Mouse (Mus musculus) testis, postnatal 10 days (tissue): ENCODE measurements at regions not wholly inside any gene's neighbourhood (a gene's known extent, or its start where the extent isn't known, plus 50 kb on each side); places are given as distances from the start of the nearest gene placed in this dataset.

Experiments used
- DNase-seq: peaks from one replicate; pipeline ENCODE4 v3.0.0; 2021; ENCODE audit warnings: low spot score

DNA sequence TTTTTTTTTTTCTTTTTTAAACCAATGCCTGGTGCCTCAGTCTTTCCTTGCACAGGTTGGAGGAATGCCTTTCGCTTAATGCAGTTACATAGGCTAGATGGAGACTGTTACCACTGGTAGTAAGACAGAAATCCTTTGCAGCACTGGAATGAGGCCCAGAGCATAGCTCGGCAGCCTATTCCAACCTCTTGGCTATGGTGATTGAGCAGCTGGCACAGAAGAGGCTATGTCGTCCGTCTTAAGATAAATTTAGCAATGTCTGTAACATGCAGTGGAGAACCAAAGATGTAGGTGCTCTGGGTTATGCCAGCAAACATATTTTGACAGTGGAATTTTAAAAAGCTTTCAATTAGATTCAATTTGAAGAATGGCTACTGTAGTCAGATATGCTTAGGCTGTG, 343.2 kb upstream of the Fam98a start:
- no peak for DNase-seq

DNA sequence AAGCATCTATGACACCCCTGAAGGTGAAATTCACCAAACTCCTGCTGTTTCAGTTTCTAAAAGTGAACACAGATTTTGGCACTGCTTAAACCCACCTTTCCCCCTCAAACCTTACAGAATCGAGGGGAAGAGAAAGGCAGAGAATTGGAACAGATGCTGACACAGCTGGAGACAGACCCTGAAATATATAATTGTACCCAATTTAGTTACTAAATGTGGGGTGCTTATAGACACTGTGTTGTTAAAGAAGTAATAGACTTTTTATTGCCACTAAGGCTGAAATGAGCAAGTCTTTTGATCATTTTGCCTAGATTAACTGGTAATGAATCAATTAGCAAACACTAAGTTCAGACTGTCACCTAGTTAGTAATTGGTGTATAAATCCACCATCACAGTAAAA, 341.8 kb upstream of the Fam98a start:
- no peak for DNase-seq

DNA sequence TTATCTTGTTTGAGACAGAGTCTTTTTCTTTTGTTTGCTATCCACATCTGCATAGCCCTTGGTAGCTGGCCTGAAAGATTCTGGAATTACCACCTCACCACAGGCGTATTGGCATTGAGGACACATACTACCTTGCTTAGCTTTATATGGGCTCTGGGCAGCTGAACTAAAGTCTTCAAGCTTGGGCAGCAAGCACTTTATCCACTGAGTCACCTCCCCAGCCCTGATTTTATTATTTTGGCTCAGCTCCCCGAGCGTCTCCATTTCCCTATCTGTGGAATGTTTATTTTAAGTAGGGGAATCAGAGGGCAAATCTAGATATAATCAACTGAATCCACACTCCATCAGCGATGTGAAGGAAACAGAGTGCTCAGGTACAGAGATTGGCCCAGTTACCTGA, 340.4 kb upstream of the Fam98a start:
- DNase-seq = no peak

DNA sequence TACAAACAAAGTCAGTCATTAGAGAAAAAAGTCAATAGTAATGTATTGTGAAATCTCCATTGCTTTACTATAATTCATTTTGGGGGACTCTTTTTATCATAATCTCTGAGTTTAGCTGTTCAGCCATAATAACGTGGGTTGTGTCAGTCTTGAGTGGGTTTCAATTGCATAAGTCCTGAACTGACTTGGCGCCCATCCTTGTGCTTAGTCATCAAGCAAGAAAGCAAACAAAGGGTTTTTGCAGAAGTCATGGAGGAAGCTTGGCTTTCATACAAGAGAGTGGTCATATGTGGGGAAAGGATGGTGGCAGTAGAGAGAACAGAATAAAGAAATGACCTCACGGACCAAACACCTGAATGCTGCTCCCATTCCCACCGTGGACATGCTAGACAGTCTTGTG, 339.8 kb upstream of the Fam98a start:
- no peak for DNase-seq

DNA sequence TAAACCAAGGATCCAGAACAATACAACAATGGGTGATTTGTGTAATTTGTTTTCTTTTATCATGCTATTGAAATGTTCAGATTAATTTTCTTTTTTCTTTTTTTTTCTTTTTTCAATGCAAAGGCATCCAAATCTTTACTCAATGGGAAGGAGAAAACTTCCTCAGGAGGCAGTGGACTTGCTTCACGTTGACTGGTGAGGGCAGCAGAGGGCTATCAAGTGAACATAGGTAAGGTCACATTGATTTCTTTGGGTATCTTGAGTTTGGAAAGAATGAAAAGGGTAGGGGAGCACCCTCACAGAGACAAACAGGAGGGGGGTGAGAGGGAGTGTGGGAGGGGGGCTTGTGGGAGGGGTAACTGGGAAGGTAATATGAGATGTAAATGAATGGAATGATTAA, 326.1 kb upstream of the Fam98a start:
- DNase-seq = no peak

DNA sequence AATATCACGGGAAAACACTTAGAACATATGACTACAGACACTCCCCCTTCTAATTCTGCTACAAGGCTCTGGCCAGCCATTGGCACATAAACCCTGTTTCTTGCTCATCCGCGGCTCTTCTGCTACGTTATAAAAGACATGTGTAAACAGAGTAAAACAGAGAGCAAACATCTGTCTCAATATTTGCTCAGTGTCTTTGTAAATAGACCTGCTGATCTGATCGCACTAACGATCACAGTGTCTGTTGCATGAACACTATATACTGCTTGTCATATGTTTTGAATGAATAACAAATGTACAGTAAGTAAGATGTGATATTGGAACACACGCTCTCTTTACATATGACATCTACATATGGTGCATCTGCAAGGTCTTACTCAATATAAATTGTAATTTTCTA, 325.1 kb upstream of the Fam98a start:
- DNase-seq = no peak

DNA sequence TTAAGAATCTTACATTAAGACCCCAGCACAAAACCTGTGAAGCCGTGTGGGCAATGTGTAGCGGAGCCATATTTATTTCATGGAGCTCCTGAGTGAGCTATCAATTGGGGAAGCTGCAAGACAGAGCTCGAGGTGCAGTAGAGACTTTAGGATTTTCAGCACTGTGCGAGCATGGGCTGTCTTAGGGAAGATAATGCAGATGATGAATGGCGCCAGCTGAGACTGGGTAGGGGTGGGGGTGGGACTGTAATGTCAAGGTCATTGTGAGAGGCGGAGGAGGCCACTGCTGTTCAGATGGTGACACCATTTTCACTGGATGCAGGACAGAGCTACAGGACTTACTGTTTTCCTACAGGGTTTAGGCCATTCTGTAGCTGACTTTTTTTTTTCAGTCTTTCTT, 322.8 kb upstream of the Fam98a start:
- no peak for DNase-seq

DNA sequence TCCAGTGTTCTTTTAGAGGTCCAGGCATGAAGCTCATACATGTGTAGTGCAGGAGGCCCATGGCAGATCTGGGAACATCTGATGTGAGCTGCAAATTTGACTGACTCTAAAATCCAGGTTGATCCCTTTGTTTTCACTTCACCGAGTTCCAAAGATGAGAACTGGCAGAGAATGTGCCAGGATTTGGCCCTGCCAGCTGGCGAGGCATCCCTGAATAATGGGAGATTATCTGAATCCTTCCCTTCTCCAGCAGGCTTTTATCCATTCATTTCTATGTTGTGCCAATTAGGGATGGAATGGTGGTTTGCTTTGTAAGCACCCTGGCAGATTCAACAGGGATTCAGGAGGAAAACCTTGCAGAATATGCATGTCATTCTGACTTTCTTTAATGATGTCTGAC, 318.7 kb upstream of the Fam98a start:
- no peak for DNase-seq

DNA sequence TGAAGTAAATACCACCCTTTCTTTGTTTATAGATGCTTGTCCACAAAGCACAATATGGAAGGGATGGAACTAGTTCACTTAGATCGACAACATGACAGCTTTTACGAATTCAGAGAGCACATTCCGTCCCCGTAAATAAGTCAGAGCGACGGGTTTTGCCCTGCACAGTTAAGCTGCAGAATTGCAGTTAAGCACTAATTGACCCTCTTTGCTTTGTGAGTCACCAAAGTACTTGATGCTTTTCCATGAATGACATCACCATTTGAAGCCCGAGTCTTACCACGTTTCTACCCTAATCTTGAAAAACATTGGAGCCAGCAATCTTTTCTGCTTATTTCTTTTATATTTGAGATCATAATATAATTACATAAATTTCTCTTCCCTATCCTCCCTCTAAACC, 305.3 kb upstream of the Fam98a start:
- DNase-seq = no peak

DNA sequence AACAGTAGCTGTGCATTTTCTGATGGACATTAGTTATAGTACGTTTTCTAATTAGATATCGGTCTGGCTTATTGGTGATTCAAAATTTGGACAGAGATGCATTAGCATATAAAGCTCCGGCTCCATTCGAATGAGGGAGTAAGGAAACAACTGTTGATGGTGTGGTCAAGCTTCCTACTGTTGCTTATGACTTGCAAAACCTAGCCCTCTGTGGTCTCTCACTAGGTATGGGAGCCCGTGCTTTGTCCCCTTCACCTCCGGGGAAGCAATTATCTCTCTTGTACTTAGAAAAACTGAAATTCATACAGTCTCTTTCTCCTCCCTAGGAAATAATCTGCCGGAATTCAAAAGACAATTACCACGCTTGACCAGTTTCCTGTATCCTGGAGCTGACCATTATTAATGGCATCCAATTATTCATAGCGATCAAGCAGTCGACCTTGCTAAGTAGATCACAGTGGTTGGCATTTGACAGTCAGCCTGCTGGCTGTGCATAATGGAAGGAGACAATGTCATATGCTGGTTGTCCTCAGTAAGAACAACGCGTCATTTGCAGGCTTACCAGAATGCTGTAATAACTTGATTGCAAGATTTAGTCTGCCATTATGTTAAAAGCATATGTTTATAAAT, 264.4 kb upstream of the Fam98a start:
- DNase-seq = no peak

DNA sequence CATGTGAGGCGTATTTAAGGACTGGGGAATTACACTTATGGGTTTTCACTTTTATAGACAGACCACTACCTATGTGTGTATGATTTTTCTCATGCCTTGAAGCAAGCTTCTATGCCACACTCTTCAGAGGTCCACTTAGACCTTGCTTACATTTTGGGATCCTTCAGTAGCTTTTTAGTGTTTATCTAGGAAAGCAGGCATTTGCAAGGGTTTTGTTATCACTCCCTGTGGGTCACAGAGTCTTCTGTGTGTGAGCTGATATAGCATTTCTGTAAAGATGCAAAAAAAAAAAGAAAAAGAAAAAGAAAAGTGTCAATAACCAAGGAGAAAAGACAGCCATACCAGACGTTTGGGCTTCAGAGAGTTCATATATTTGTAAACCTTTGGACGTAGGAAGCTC, 260.4 kb upstream of the Fam98a start:
- no peak for DNase-seq

DNA sequence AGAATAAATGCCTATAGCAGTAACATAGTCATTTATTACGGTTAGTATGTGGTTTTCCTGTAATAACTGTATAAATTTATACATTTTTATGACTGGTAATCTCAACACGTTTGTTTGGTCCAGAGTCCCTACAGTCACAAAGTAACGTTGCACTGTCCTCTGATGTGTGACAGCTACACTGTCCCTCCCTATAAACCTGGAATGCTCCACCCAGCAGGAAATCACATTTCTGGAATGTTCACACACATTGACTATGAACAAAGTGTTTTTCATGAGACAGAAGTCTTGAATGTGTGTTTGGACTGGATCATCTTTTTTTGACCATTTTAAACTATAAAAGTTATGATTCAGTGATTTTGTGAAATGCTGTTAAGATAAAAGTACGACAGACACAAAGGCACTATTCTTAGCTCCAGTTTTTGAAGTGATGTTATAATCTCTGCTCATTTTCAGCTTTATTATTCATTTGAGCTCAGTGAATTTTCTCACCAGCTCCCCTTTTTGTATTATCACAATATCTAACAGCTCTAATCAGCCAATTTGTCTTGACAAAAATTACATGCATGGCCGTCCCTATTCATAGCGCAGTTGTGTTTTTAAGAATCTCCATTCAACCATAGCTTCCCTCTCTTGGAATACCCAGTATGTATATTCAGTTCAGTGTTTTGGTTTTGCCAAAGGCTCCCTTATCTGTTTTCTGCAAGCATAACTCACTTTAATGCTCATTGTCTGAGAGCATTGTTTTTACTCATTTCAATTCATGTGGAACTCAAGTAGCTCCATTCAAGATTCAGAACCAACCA, 257.0 kb upstream of the Fam98a start:
- no peak for DNase-seq

DNA sequence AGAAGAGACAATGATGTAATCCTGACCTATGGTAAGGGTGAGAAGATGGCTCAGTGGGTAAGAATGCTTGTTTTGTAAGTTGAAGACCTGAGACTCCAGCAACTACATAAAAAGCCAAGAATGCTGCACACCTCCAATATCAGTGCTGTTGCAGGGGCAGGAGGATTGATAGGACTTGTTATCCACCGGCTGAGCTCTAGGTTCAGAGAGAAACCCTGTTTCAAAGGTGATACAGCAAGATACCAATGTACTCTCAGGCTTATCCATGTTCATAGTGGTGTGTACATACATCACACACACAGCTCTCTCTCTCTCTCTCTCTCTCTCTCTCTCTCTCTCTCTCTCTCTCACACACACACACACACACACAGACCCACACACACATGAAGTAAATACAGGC, 256.3 kb upstream of the Fam98a start:
- no peak for DNase-seq

DNA sequence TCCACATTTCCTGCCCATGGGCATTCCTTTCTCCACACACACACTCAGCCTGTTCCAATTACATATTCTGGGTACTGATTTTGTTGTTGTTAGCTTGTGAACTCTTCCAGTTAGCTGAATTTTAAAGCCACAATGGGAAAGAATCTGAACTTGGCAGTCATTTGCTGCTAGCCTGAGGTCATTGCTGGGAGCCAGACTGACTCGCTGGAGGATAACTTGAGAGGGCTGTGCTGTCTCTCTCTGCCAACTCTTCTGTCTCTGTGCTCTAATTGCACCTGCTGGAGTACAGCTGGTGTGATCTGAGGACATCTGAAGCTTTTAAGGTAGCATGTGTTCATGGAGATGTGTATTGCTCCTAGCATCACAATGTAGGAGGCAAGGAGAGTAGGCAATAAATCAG, 252.6 kb upstream of the Fam98a start:
- DNase-seq = no peak

DNA sequence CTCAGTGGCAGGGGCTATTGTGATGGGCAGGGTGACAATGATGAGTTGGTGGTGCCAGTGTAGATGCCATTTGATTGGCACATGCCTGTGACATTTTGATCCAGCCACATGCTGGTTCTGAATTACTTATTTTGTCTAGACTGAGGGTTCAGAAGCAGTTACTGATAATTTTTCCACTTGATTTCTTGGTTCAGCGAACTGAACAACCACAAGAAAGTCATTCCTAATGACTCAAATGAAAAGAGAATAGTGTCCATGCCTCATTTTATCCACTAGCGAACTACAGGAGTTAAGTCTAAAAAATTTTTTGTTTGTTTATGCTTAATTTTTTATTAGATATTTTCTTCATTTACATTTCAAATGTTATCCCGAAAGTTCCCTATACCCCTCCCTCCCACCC, 244.6 kb upstream of the Fam98a start:
- DNase-seq = no peak

DNA sequence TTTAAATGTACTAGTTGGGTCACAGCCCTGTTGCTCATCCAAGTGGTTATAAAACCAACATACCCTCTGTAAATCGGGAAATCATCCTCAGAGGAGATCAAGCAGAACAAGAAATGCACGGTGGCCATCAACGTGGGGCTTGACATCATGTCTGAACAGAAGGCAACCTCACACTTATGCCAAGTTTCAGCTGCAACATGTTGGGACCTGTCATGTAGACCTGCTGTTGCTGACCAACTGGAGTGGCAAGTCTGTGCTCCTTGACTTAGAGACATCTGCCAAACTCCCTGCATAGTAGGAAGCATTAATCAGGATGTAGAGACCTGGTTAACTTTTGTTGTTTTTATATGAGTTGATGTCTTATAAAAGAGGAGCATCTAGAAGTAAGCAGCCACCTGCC, 244.0 kb upstream of the Fam98a start:
- DNase-seq = no peak

DNA sequence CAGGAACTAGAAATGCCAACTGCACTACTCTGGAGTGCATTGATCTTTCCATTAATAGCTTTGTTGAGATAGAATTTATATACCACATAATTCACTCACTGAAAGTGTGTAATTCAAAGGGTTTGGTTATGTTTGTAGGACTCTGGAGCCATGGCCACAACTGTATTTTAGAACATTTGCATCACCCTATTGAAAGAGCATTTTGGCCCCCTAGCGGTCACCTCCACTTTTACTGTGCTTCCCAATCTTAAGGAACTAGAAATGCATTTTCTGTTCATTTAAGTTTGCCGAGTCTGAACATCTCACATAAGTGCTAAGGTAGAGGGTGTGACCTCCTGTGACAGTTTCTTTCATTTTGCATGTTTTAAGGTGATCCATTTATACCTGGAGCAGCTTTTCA, 228.0 kb upstream of the Fam98a start:
- DNase-seq = no peak

DNA sequence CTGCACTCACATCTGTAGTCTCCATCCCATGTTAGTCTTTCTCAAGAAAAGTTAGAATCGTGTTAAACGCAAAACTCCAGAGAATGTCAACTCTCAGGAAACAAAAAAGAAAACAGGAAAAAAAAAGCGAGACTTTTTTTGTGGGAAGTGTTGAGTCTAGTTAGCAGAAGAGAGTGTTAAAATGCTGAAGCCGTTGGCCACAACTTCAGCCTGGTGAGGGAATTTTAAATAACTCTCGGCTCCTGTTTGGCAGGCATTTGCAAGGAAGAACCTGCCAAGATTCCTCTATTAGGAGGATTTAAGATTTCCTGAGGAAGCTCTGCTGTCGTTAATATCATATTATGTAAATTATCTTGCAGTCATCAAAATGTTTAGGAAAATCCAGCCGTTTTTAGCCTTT, 224.9 kb upstream of the Fam98a start:
- no peak for DNase-seq

DNA sequence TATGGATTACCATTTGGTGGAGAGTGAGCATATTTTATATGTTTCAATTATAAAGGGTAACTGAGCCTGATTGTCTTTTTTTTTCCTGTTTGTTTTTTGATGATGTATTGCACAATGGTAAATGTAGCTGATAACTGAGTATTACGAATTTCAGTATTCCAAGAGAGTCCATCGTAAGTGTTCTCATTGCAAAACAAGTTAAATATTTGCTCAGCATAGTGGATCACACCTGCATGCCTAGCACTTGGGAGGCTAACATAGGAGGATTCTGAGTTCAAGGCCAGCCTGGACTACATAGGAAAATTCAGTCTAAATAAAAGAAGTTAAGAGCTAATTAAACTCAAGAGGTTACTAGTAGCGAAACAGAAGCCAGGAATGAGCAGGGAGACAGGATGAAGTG, 223.8 kb upstream of the Fam98a start:
- no peak for DNase-seq

DNA sequence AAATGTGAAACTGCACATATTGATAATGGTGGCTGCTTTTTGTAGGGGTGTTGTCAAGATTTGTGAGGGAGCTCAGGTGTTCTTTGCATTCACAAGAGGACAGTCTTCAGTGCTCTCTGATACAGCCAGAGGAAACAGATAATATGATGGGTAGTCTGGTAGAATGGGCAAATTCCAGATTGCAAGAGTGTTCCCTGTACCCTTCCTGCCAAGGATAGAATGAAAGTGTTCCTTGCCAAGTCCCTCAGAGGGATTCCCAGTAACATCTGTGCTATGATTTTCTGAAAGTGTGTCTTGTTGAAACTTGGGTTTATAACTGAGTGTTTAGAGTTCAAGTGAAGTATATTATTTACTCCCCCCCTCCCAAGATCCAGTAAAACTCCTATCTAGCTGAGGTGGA, 221.1 kb upstream of the Fam98a start:
- no peak for DNase-seq

DNA sequence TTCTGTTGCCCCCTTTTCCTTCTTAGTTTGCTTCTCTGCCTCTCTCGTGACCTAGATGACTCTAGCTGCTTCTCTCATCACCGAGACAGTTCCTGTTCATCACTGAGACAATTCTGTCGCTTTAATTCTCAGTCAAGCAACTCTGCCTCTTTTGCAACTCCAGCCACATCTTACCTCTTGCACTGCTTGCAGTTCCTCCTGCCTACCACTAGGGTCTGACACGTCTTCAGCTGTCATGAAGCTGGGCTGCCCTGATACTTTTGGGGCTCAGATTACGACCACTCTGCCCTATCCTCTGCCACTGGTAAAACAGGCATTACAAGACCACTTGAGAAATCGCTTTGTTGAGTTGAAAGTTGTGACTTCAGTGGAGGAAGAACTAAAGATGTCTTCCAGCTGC, 216.9 kb upstream of the Fam98a start:
- no peak for DNase-seq

DNA sequence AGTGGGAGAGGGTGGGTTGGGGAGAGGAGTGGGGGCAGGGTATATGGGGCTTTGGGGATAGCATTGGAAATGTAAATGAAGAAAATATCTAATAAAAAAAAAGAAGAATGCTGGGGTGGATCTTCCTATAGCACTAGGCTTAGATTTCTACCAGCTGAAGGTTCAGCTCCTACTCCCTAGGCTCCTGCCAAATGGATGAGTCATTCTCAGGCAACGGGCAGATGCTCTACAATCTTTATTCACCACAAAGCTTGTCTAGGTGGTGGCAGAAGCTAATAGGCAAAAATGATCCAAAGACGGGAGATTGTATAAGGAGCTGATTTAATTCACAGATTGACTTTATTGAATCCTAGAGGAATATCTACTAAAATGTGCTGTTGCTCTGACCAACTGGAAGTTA, 211.6 kb upstream of the Fam98a start:
- DNase-seq = no peak

DNA sequence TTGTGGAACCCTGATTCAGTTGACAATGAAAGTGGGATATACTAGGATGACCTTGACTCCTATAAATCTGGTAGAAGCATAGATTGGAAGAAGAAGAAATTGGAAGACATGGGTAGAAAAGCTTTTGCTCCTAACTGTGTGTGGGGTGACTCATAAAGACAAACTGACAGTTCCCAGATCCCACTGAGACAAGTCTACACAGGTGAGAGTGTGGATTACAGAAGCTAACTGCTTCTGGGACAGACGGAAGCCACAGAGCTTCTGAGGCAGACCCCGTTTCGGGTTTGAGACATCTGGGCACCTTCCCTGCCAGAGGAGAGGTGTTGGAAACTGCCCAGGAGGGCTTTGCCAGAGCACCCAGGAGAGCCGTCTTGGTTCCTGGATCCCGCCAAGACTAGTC, 204.7 kb upstream of the Fam98a start:
- DNase-seq = no peak

DNA sequence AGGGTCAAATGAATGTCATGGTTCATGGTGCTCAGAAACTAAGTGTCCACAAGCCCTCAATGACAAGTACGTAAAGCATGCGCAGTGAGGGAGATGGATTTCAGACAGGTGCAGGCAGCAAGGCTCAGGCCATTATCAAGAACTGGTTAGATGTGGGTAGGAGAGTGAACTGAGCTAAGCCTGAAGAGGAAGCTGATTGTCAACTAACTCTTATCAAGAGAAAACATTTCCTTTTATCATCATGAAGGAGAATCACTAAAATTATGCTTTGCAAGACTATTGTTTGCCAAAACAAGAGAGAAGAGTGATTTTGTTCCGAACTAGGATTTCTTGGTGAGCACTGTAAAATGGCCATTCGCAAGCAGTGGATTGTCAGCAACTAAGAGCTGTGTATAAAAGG, 164.7 kb upstream of the Fam98a start:
- no peak for DNase-seq
